9 mouse cellular contexts compared by ENCODE assay signal in genomic region chr16:29451706-29452105, GRCm38 (mm10).
DNase-seq lines count a peak whose midpoint lies in the region; ATAC-seq and TF ChIP-seq lines count a peak whose summit lies in the region.
"Had no signal": no experiment of that assay in that cellular context is flagged by ENCODE, and none has a peak within 500 bp of the region (broad histone marks: within the 10 kb centered on the region; RNA-seq: fewer than 3 reads in every experiment).

No protein-coding gene starts in this region.

- H3K4me3 ChIP-seq in neural tube, embryonic 15.5 days (replicated peaks) = no peak overlapping the region
- H3K4me3 ChIP-seq in kidney, embryonic 14.5 days (ENCODE audit: low read length) = no peak overlapping the region
- H3K4me3 ChIP-seq in lung, embryonic 14.5 days (ENCODE audit: low read depth, low read length) = no peak overlapping the region
- H3K4me3 ChIP-seq: erythroblast, embryonic 14.5 days had no signal

- H3K4me2 ChIP-seq in neural tube, embryonic 15.5 days = no peak overlapping the region
- H3K4me2 ChIP-seq in kidney, embryonic 14.5 days (replicated peaks; ENCODE audit: low read depth, low read length) = no peak overlapping the region
- H3K4me2 ChIP-seq in lung, embryonic 14.5 days = no peak overlapping the region

- WGBS in neural tube, embryonic 15.5 days = 57% methylated on average over 3 of the region's 3 CpGs
- 61% methylated on average over 3 of the region's 3 CpGs for WGBS in kidney, embryonic 14.5 days
- 40% methylated on average over 3 of the region's 3 CpGs for WGBS in lung, embryonic 14.5 days

- DNase-seq in neural tube, embryonic 10.5 days (ENCODE audit: extremely low spot score, low spot score) = peak; percentile 44
- DNase-seq in adrenal gland, adult 2 months = peak; percentile 20
- DNase-seq in embryo, embryonic 9.5 days (ENCODE audit: extremely low spot score) = peak; percentile 36
- peak; percentile 76 for DNase-seq in lung, embryonic 14.5 days
- DNase-seq in right cerebral cortex, postnatal 14 days = peak; percentile 51

- peak; percentile 77 for TF ChIP-seq CTCF in lung, embryonic 14.5 days (IDR thresholded peaks at IDR 0.05; ENCODE audit: low read depth)

- H3K27ac ChIP-seq in neural tube, embryonic 15.5 days (replicated peaks) = no peak overlapping the region
- H3K27ac ChIP-seq in kidney, embryonic 14.5 days (ENCODE audit: low read depth, low read length) = no peak overlapping the region
- no peak overlapping the region for H3K27ac ChIP-seq in lung, embryonic 14.5 days (ENCODE audit: low read depth)

- H3K9me3 ChIP-seq in neural tube, embryonic 15.5 days (replicated peaks) = no peaks in the 10 kb centered on the region
- no peaks in the 10 kb centered on the region for H3K9me3 ChIP-seq in kidney, embryonic 14.5 days (ENCODE audit: control insufficient read depth, low read length)
- no peaks in the 10 kb centered on the region for H3K9me3 ChIP-seq in lung, embryonic 14.5 days (ENCODE audit: low read depth, low read length)

- H3K27me3 ChIP-seq in neural tube, embryonic 15.5 days (replicated peaks) = no peaks in the 10 kb centered on the region
- H3K27me3 ChIP-seq in kidney, embryonic 14.5 days (ENCODE audit: control insufficient read depth, insufficient read depth, low read length) = no peaks in the 10 kb centered on the region
- no peaks in the 10 kb centered on the region for H3K27me3 ChIP-seq in lung, embryonic 14.5 days (ENCODE audit: insufficient read depth, low read length)

- H3K36me3 ChIP-seq in neural tube, embryonic 15.5 days = no peaks in the 10 kb centered on the region
- no peaks in the 10 kb centered on the region for H3K36me3 ChIP-seq in kidney, embryonic 14.5 days (ENCODE audit: control insufficient read depth, insufficient read depth, low read length)
- no peaks in the 10 kb centered on the region for H3K36me3 ChIP-seq in lung, embryonic 14.5 days (ENCODE audit: insufficient read depth)

- no peaks in the 10 kb centered on the region for H3K4me1 ChIP-seq in neural tube, embryonic 15.5 days
- no peaks in the 10 kb centered on the region for H3K4me1 ChIP-seq in kidney, embryonic 14.5 days (ENCODE audit: control insufficient read depth, insufficient read depth, low read length)
- H3K4me1 ChIP-seq in lung, embryonic 14.5 days (ENCODE audit: insufficient read depth) = no peaks in the 10 kb centered on the region

- no peak overlapping the region for H3K9ac ChIP-seq in neural tube, embryonic 15.5 days (replicated peaks)
- H3K9ac ChIP-seq in kidney, embryonic 14.5 days (ENCODE audit: low read depth, low read length) = no peak overlapping the region
- H3K9ac ChIP-seq in lung, embryonic 14.5 days = no peak overlapping the region

- no peak for ATAC-seq in neural tube, embryonic 15.5 days (ENCODE audit: low FRiP score)
- peak; percentile 68; the same call in 1 of the 2 replicates for ATAC-seq in kidney, embryonic 14.5 days (ENCODE audit: low FRiP score, low TSS enrichment)
- ATAC-seq in lung, embryonic 14.5 days (ENCODE audit: insufficient read depth) = peak; percentile 83; the same call in 1 of the 2 replicates
- no peak for ATAC-seq in erythroblast, adult 5-6 weeks (replicated peaks; ENCODE audit: low FRiP score, poor library complexity, severe bottlenecking)

Comparison
In these comparisons a context has a peak if more than half of its experiments do, and no peak if none do; other contexts are left out.
1. DNase-seq: peak in every context shown above with its lines; median percentile 76 in lung, embryonic 14.5 days; 51 in right cerebral cortex, postnatal 14 days; 44 in neural tube, embryonic 10.5 days; 36 in embryo, embryonic 9.5 days; 20 in adrenal gland, adult 2 months.
2. ATAC-seq: peak in kidney, embryonic 14.5 days (single experiment) and lung, embryonic 14.5 days (single experiment); none in neural tube, embryonic 15.5 days (single experiment) and erythroblast, adult 5-6 weeks (single experiment).